Mouse (Mus musculus) intestine, embryonic 15.5 days (tissue): ENCODE results near the gene Lrrn2. TPM values are rescaled to one million over a fixed set of nuclear protein-coding genes. Genes with fewer than 3 reads are reported as not detected.

ENCODE experiments used
- polyA plus RNA-seq: library from polyadenylated mRNA; unstranded; fragments of >200 nt; fragmentation: Nextera tagmentation; extraction: Ambion mirVana; gene quantifications from 2 replicates; pipeline ENCODE4 v1.2.1, GENCODE M21; 2015

The Lrrn2 gene
- polyA plus RNA-seq, 1 experiment from 2014 or later, result 4.9 TPM

Other genes with a start within 250 kb of the Lrrn2 start
- gene Nfasc, start 138.5 kb upstream of the Lrrn2 start, polyA plus RNA-seq, result 2.9 and 4.3 TPM in 2 replicates
- 27.1 and 31.9 TPM in 2 replicates for gene Mdm4, start 150.3 kb downstream of the Lrrn2 start, polyA plus RNA-seq
- 6.1 and 7.0 TPM in 2 replicates for gene Pik3c2b, start 165.4 kb downstream of the Lrrn2 start, polyA plus RNA-seq